Mouse (Mus musculus): ENCODE data around the gene Hoxa5.

Gene Hoxa5

GRCm38 (mm10) chr6:52215771-52216535, 11.6 kb upstream of the Hoxa5 start:
- no peak for DNase-seq (ENCODE audit: low read depth in 2 of 2, low spot score in 2 of 2)

GRCm38 (mm10) chr6:52215070-52215469, 10.7 kb upstream of the Hoxa5 start:
- no peak for DNase-seq (ENCODE audit: low read depth in 2 of 2, low spot score in 2 of 2)

DNA sequence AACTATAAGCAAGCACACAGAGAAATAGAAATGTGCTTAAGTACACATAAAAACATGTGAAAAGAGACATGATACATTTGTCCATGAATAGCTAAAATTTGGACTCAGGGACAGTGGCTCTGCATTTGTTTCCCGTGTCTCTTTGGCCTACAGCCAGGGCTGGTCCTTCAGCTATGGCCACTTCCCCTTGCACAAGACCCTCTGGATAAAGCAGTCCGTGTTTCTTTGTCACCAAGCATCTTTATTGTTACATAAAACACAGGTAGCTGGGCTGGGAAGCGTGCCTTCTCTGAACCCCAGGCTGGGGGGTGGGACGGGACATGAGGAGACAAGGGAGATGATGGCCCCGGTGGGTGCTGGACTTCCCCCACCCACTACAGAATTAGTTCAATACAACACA, 9.9 kb upstream of the Hoxa5 start:
- no peak for DNase-seq (ENCODE audit: low read depth in 2 of 2, low spot score in 2 of 2)

DNA sequence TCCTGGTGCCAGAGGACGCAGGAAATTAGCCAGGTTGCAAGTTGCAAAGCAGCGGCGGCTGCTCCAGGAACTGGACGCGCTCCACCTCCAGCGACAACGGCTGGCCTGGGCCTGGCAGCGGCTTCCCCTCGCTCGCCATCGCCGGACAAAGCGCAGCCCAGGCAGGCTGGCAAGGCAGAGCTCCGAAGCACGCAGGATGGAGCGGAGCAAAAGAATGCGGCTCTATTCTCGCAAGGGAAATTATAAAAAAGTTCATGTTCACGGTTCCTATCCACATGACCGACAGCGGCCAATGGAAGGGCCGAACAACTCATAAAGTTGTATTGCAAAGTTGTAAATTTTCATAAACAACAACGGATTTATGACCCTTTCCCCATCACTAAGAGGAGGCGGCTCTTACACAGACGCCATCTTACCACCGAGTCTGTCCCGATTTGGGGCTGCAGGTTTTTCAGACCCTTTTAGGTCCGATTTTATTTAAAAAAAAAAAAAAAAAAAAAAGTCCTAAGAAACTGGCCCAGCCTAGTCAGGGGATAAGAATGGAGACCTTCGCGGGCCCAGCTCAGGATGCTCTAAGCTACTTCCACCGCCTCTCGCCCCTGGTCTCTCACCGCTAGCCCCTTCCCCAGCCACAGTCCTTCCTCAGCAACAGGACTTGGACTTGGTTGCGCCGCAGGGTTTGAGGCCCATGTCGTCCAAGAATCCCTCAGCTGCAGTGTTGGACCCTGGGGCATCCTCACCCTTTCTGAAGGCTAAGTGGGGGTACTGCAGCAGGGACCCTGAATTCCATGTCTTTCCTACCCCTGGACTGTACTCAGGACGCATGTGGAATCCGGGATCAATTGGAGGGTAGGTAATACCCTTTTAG, 9.0 kb upstream of the Hoxa5 start, which contains the start of the genes Hoxa3 and Gm28308:
Gene Hoxa3 (minus strand): TSS at position 218 of the 868 bp plus-strand sequence.
Gene Gm28308 (minus strand): TSS at position 221 of the 868 bp plus-strand sequence.
- no peak for DNase-seq (ENCODE audit: low read depth in 2 of 2, low spot score in 2 of 2)

GRCm38 (mm10) chr6:52212556-52213118, 8.2 kb upstream of the Hoxa5 start:
- DNase-seq (ENCODE audit: low read depth in 2 of 2, low spot score in 2 of 2): no peak

- DNase-seq (ENCODE audit: low read depth in 2 of 2, low spot score in 2 of 2): no peak
Measured at GRCm38 (mm10) chr6:52211961-52212360, 7.6 kb upstream of the Hoxa5 start.

- peak; percentile 60 to 73 for DNase-seq (ENCODE audit: low read depth in 2 of 2, low spot score in 2 of 2)
Measured at GRCm38 (mm10) chr6:52211170-52211935, 7.0 kb upstream of the Hoxa5 start.

- no peak for DNase-seq (ENCODE audit: low read depth in 2 of 2, low spot score in 2 of 2)
Measured at GRCm38 (mm10) chr6:52209685-52210046, 5.3 kb upstream of the Hoxa5 start.

GRCm38 (mm10) chr6:52208868-52209684, 4.7 kb upstream of the Hoxa5 start:
- no peak for DNase-seq (ENCODE audit: low read depth in 2 of 2, low spot score in 2 of 2)

GRCm38 (mm10) chr6:52208072-52208867, 3.9 kb upstream of the Hoxa5 start, which contains the start of gene Hoxa6:
TSS of gene Hoxa6 (minus strand) at chr6:52208722.
- no peak for DNase-seq (ENCODE audit: low read depth in 2 of 2, low spot score in 2 of 2)

- DNase-seq (ENCODE audit: low read depth in 2 of 2, low spot score in 2 of 2): no peak
Measured at GRCm38 (mm10) chr6:52207684-52207976, 3.2 kb upstream of the Hoxa5 start.

- DNase-seq (ENCODE audit: low read depth in 2 of 2, low spot score in 2 of 2): no peak
Measured at GRCm38 (mm10) chr6:52206882-52207683, 2.7 kb upstream of the Hoxa5 start.

DNA sequence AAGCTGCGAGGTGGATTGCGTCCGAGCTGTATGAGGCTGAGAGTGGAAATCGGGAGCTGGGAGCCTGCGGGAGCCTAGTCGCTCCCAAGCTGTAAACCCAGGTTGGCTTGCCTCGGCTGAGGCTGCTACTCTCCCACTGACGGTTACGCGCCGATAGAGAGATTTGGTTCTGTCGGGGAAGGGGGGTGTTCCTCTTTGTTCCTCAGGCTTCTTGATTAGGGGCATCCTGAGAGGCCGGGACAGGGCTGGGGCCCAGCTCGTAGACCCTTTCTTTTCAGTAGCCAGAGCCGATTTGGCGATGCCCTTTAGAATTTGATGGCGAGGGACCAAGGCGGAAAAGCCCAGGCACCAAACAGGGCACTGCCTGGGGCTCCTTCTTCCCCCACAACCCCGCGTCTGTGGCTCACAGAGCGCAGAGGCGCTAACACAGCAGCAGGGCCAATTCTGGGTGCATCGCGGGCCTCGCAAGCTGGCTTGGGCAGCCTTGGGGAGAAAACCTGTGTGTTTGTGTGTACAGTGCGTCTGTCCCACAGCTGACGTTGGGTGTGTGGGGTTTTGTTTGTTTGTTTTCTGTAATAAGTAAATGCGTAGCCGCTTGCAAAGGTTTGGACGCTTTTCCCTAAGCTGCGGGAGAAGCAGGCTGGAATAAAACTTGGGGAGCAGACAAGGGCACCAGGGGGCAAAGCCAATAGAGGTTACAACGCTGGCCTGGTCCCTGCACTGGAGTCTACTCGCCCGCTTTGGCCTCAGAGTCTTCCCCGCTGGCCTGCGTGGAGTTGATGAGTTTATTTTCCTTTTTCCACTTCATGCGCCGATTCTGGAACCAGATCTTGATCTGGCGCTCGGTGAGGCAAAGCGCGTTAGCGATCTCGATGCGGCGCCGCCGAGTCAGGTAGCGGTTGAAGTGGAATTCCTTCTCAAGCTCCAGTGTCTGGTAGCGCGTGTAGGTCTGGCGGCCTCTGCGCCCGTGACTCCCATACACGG, 1.5 kb upstream of the Hoxa5 start:
- no peak for DNase-seq (ENCODE audit: low read depth in 2 of 2, low spot score in 2 of 2)

- no peak for DNase-seq (ENCODE audit: low read depth in 2 of 2, low spot score in 2 of 2)
Measured at GRCm38 (mm10) chr6:52205221-52205620, 834 bp upstream of the Hoxa5 start.

DNA sequence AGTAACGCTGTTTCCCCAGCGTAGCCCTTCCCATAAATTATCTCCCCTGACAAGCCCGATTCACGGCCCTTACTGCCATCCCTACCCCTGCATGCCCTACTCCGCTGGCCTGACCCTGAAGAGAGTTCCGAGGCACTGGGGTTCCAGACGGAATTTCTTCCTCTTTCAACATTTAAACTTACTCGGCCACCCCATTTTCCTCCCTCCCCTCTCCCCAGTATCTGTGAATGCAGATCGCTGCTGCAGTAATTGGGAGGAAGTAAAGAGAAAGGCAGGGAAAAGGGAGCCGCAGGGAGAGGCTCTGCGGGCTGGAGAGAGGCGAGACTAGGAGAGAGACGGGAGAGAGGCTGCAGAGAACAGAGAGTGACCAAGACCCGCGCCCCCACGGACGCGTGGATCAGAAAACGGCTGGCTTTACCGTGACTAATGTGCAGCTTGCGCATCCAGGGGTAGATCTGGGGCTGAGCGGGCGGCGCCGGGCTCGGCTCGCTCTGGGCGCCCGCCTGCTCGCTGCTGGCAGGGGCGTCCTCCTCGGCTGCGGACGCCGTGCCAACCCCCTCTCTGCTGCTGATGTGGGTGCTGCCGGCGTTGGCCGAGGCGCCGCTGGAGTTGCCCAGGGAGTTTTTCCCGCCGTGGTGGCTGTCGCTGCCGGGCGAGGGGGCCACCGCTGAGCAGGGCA, 877 bp downstream of the Hoxa5 start:
- no peak for DNase-seq (ENCODE audit: low read depth in 2 of 2, low spot score in 2 of 2)

GRCm38 (mm10) chr6:52203121-52203370, 1.3 kb downstream of the Hoxa5 start:
- no peak for DNase-seq (ENCODE audit: low read depth in 2 of 2, low spot score in 2 of 2)

All from CD8-positive naive resting alpha-beta T cell, adult 2 months (primary cell).